Mouse (Mus musculus): ENCODE results near the gene Carmil2.

Gene Carmil2

DNA sequence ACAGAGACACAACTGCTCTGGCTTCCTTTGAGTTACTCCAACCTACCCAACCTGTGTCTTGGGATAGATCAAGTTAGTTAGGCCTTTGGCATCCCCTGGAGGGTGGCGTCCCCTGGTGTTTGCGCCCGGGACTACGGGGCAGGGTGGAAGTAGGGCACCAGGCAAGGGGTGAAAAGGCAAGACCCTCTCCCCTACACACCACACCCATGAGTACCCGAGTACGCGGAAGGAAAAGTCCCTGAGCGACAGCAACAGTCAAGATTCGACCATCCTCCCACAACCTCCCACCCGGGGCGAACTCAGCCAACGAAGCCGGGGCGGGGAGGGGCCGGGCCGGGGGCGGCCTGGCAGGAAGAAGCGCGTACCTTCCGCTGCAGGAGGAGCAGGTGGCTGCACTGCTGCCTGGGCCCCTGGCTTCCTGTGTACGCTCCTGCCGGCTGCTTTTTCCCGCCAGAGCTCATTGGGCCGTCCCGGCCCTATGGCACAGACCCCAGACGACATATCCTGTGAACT, at the start of gene Carmil2:
TSS of gene Carmil2 (plus strand) at position 479 of the 513 bp plus-strand sequence.
- Histone ChIP-seq H3K27me3 (ENCODE audit: insufficient read depth, low read length) (peaks cover 32% of the 10 kb centered on the region), H3K4me3 (replicated peaks; ENCODE audit: low read length) (peak within 1 kb of the TSS; percentile 74), H3K36me3 (ENCODE audit: insufficient read depth, low read length) (peaks cover 37% of the 10 kb centered on the region), H3K9me3 (ENCODE audit: low read length) (no peaks in the 10 kb centered on the region), H3K4me1 (replicated peaks; ENCODE audit: low read depth, low read length) (peaks cover 61% of the 10 kb centered on the region)
- peak; percentile 97 for TF ChIP-seq CTCF (conservative IDR thresholded peaks at IDR 0.05; ENCODE audit: low read length)
- TF ChIP-seq POU5F1 (IDR thresholded peaks at IDR 0.05; ENCODE audit: borderline replicate concordance, low read length): no peak

DNA sequence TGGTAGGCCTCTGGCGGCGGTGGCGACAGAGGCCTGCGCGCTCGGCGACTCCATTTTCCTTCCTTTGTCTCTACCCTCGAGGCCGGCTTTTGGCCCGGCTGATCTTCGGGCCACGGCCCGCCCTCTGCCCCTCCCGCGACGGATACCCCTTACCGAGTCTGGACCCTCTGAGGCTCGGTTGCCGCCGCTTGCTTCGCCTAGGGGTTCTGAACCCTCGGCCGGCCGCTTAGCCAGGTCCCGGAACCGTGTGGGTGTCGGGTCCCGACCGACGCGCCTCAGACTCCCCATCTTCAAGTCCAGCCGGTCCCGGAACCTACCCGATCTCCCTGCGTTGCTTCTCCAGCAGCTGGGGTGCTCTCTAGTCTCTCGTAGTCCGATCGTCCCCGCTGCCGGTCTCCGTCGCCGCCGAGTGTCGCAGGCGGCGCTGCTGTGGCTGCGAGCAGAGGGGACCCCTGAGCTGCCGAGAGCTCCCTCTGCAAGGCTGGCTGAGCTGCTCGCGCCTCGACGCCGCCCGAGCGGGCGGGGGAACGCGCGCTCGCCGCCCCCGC, 49.0 kb upstream of the Carmil2 start, which contains the start of gene Agrp:
TSS of gene Agrp (minus strand) at position 431 of the 548 bp plus-strand sequence.
- H3K9me3 ChIP-seq (ENCODE audit: low read length): no peaks in the 10 kb centered on the region
- no peaks in the 10 kb centered on the region for H3K27me3 ChIP-seq (ENCODE audit: insufficient read depth, low read length)
- peaks cover 52% of the 10 kb centered on the region for H3K4me1 ChIP-seq (replicated peaks; ENCODE audit: low read depth, low read length)
- H3K4me3 ChIP-seq (replicated peaks; ENCODE audit: low read length): peak within 1 kb of the TSS; percentile 96
- H3K36me3 ChIP-seq (ENCODE audit: insufficient read depth, low read length): peaks cover 12% of the 10 kb centered on the region
- TF ChIP-seq CTCF (conservative IDR thresholded peaks at IDR 0.05; ENCODE audit: low read length) (no peak), POU5F1 (IDR thresholded peaks at IDR 0.05; ENCODE audit: borderline replicate concordance, low read length) (no peak), NANOG (IDR thresholded peaks at IDR 0.05; ENCODE audit: borderline replicate concordance, low read length) (no peak)

DNA sequence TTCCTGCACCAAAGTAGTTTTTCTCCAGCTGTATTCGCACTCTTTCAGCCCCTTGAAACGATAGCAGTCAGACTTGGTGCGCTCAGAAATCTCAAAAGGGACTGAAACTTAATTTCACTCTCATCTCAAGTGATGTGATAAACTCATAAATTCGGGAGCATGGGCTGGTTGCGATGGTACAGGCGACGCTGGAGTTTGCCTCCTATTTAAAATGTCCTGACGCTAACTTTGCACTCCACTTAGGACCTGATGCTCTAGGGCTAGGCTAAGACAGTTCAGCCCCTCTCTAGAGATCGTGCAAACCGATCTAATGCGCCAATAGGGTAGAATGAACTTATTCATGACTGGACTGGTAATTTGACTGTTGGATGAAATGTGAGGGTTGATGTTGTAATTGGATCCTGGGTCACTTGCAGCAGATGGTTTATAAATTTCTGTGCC, 48.5 kb upstream of the Carmil2 start:
- Histone ChIP-seq H3K27me3 (ENCODE audit: insufficient read depth, low read length) (no peaks in the 10 kb centered on the region), H3K4me3 (replicated peaks; ENCODE audit: low read length) (peak overlapping the region; percentile 96), H3K9me3 (ENCODE audit: low read length) (no peaks in the 10 kb centered on the region), H3K36me3 (ENCODE audit: insufficient read depth, low read length) (peaks cover 10% of the 10 kb centered on the region), H3K4me1 (replicated peaks; ENCODE audit: low read depth, low read length) (peaks cover 51% of the 10 kb centered on the region)
- no peak for TF ChIP-seq NANOG (IDR thresholded peaks at IDR 0.05; ENCODE audit: borderline replicate concordance, low read length)
- TF ChIP-seq CTCF (conservative IDR thresholded peaks at IDR 0.05; ENCODE audit: low read length): no peak
- TF ChIP-seq POU5F1 (IDR thresholded peaks at IDR 0.05; ENCODE audit: borderline replicate concordance, low read length): no peak

DNA sequence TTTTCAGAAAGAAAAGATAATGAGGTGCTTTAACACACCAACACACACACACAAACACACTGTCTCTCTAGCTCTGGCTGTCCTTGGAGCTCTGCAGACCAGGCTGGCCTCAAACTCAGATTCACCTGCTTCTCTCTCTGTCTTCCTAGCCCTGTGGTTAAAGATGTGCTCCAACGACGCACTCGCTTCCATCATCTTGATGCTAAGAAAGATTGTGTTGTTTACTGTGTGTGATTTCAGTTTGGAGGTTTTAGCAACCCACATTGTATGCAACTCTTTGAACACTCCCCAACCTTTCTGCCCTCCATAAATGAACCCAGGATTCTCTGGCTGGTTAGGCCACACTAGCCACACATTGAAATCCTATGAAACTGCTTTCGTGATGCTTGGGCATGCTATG, 47.6 kb upstream of the Carmil2 start:
- Histone ChIP-seq H3K27me3 (ENCODE audit: insufficient read depth, low read length) (no peaks in the 10 kb centered on the region), H3K4me3 (replicated peaks; ENCODE audit: low read length) (peak overlapping the region; percentile 96; the same call in 1 of the 2 replicates), H3K4me1 (replicated peaks; ENCODE audit: low read depth, low read length) (peaks cover 51% of the 10 kb centered on the region), H3K9me3 (ENCODE audit: low read length) (no peaks in the 10 kb centered on the region), H3K36me3 (ENCODE audit: insufficient read depth, low read length) (peaks cover 16% of the 10 kb centered on the region)
- no peak for TF ChIP-seq POU5F1 (IDR thresholded peaks at IDR 0.05; ENCODE audit: borderline replicate concordance, low read length)
- no peak for TF ChIP-seq CTCF (conservative IDR thresholded peaks at IDR 0.05; ENCODE audit: low read length)
- no peak for TF ChIP-seq NANOG (IDR thresholded peaks at IDR 0.05; ENCODE audit: borderline replicate concordance, low read length)

DNA sequence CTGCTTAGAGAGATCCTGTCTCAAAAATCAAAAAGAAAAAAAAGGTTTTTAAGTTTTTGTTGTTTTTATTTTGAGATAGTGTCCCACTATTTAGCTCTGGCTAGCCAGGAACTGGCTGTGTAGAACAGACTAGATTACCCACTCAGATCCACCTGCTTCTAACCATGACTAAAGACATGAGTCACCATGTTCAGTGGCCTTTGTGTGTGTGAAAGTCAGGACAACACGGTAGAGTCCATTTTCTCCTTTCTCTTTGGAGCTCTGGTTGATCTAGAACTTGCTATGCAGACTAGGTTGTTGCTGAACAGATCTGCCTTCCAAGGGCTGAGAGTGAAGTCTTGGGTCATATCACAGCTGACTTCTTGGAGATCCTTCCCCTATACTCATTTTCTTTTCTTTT, 46.2 kb upstream of the Carmil2 start:
- H3K36me3 ChIP-seq (ENCODE audit: insufficient read depth, low read length): peaks cover 28% of the 10 kb centered on the region
- peaks cover 46% of the 10 kb centered on the region for H3K4me1 ChIP-seq (replicated peaks; ENCODE audit: low read depth, low read length)
- no peaks in the 10 kb centered on the region for H3K9me3 ChIP-seq (ENCODE audit: low read length)
- no peak for TF ChIP-seq NANOG (IDR thresholded peaks at IDR 0.05; ENCODE audit: borderline replicate concordance, low read length)
- TF ChIP-seq CTCF (conservative IDR thresholded peaks at IDR 0.05; ENCODE audit: low read length): no peak
- no peak for TF ChIP-seq POU5F1 (IDR thresholded peaks at IDR 0.05; ENCODE audit: borderline replicate concordance, low read length)
- H3K4me3 ChIP-seq (replicated peaks; ENCODE audit: low read length): no peak overlapping the region
- H3K27me3 ChIP-seq (ENCODE audit: insufficient read depth, low read length): no peaks in the 10 kb centered on the region

DNA sequence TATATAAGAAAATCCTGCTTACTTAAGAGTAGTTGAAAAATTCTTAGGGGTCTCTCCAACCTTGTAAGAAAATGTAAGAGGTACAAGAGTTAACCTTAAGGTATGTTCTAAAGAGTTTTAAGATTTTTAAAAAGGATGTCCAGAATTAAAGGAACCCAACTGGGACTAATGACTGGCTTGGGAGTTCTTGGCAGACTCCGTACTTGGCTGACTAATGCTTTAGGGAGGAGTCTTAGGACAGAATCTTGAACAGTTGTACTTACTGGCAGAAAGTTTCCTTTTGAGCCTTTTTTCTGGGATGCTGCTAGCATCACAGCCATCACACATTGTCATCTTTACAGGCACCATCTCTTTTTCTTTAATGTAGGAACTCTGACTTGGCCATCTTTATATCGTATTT, 45.6 kb upstream of the Carmil2 start:
- Histone ChIP-seq H3K9me3 (ENCODE audit: low read length) (no peaks in the 10 kb centered on the region), H3K36me3 (ENCODE audit: insufficient read depth, low read length) (peaks cover 35% of the 10 kb centered on the region), H3K27me3 (ENCODE audit: insufficient read depth, low read length) (no peaks in the 10 kb centered on the region), H3K4me3 (replicated peaks; ENCODE audit: low read length) (no peak overlapping the region), H3K4me1 (replicated peaks; ENCODE audit: low read depth, low read length) (peaks cover 39% of the 10 kb centered on the region)
- TF ChIP-seq POU5F1 (IDR thresholded peaks at IDR 0.05; ENCODE audit: borderline replicate concordance, low read length): no peak
- no peak for TF ChIP-seq NANOG (IDR thresholded peaks at IDR 0.05; ENCODE audit: borderline replicate concordance, low read length)
- TF ChIP-seq CTCF (conservative IDR thresholded peaks at IDR 0.05; ENCODE audit: low read length): no peak

DNA sequence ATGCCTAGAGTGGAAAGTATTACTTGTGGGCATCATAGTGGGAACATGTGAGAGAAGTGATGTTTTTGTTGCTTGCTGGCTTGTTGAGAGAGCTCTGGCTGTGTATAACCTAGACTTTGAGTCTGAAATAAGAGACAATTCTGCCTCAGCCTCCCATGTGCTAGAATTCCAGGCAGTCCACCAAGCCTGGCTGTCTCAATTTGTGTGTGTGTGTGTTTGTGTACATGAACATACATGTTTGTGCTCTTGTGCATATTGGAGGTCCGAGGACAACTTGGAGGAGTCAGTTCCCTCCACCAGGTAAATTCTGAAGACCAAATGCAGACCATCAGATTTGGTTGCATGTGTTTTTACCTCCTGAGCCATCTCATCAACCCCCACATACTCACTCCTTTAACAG, 40.9 kb upstream of the Carmil2 start:
- H3K36me3 ChIP-seq (ENCODE audit: insufficient read depth, low read length): peaks cover 52% of the 10 kb centered on the region
- H3K4me1 ChIP-seq (replicated peaks; ENCODE audit: low read depth, low read length): peaks cover 35% of the 10 kb centered on the region
- H3K27me3 ChIP-seq (ENCODE audit: insufficient read depth, low read length): no peaks in the 10 kb centered on the region
- H3K9me3 ChIP-seq (ENCODE audit: low read length): no peaks in the 10 kb centered on the region
- no peak overlapping the region for H3K4me3 ChIP-seq (replicated peaks; ENCODE audit: low read length)
- TF ChIP-seq POU5F1 (IDR thresholded peaks at IDR 0.05; ENCODE audit: borderline replicate concordance, low read length) (no peak), CTCF (conservative IDR thresholded peaks at IDR 0.05; ENCODE audit: low read length) (no peak), NANOG (IDR thresholded peaks at IDR 0.05; ENCODE audit: borderline replicate concordance, low read length) (no peak)

DNA sequence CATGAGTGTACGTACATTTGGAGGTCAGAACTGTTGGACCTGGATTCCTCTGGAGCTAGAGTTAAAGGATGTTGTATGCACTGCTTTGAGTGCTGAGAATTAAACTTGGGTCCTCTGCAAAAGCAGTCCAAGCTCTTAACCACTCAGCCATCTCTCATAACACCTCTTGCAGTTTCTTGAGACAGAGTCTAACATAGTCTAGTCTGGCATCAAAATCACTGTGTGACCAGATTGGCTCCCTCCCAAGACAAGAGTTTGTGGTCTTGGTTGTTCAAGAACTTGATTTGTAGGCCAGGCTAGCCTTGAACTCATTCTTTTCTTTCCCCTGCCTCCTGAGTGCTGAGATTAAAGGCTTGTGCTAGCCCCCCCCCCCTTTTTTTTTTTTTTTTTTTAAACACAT, 37.1 kb upstream of the Carmil2 start:
- peaks cover 72% of the 10 kb centered on the region for H3K36me3 ChIP-seq (ENCODE audit: insufficient read depth, low read length)
- no peaks in the 10 kb centered on the region for H3K9me3 ChIP-seq (ENCODE audit: low read length)
- no peaks in the 10 kb centered on the region for H3K27me3 ChIP-seq (ENCODE audit: insufficient read depth, low read length)
- H3K4me1 ChIP-seq (replicated peaks; ENCODE audit: low read depth, low read length): peaks cover 33% of the 10 kb centered on the region
- no peak overlapping the region for H3K4me3 ChIP-seq (replicated peaks; ENCODE audit: low read length)
- no peak for TF ChIP-seq NANOG (IDR thresholded peaks at IDR 0.05; ENCODE audit: borderline replicate concordance, low read length)

DNA sequence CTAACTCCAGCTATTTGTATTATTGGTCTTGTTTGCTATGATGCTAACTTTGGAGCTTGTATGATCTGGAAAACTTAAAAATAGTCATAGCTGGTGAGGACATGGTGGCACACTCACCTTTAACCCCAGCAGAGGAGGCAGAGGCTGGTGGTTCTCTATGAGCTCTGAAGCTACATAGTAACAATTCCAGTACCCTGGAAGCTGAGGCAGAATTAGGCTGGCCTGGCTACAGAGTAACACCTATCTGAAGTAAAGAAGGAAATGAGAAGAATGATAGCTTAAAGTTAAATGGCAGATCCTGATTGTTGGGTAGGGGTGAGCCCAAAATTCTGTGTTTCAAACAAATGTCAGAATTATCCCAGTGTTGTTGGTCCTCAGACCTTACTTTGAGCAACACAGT, 28.4 kb upstream of the Carmil2 start:
- H3K4me3 ChIP-seq (replicated peaks; ENCODE audit: low read length): no peak overlapping the region
- peaks cover 55% of the 10 kb centered on the region for H3K36me3 ChIP-seq (ENCODE audit: insufficient read depth, low read length)
- H3K27me3 ChIP-seq (ENCODE audit: insufficient read depth, low read length): no peaks in the 10 kb centered on the region
- no peaks in the 10 kb centered on the region for H3K9me3 ChIP-seq (ENCODE audit: low read length)
- TF ChIP-seq NANOG (IDR thresholded peaks at IDR 0.05; ENCODE audit: borderline replicate concordance, low read length): no peak
- H3K4me1 ChIP-seq (replicated peaks; ENCODE audit: low read depth, low read length): peaks cover 2% of the 10 kb centered on the region; the same call in 1 of the 2 replicates
